Mouse (Mus musculus): ENCODE measurements around the gene Sall1. TPM values are rescaled to one million over a fixed set of nuclear protein-coding genes. Genes with fewer than 3 reads are reported as not detected.

The Sall1 gene
- polyA plus RNA-seq, 1 experiment: not detected

GRCm38 (mm10) chr8:89046639-89047348 is 2.8 kb upstream of the Sall1 start:
- H3K27me3 ChIP-seq (replicated peaks): peaks cover 72% of the 10 kb centered on the region
- H3K9me3 ChIP-seq: no peaks in the 10 kb centered on the region
- H3K4me1 ChIP-seq: peaks cover 7% of the 10 kb centered on the region
- H3K4me3 ChIP-seq (replicated peaks): no peak overlapping the region
- H3K36me3 ChIP-seq (replicated peaks; ENCODE audit: low read length): no peaks in the 10 kb centered on the region
- TF ChIP-seq FLI1 (IDR thresholded peaks at IDR 0.05; ENCODE audit: low read length) (no peak), GATA1 (IDR thresholded peaks at IDR 0.05; ENCODE audit: borderline replicate concordance, low read length) (no peak)

- peaks cover 7% of the 10 kb centered on the region for H3K4me1 ChIP-seq
- TF ChIP-seq GATA1 (IDR thresholded peaks at IDR 0.05; ENCODE audit: borderline replicate concordance, low read length) (no peak), FLI1 (IDR thresholded peaks at IDR 0.05; ENCODE audit: low read length) (no peak)
- H3K4me3 ChIP-seq (replicated peaks): no peak overlapping the region
- H3K36me3 ChIP-seq (replicated peaks; ENCODE audit: low read length): no peaks in the 10 kb centered on the region
- H3K27me3 ChIP-seq (replicated peaks): peaks cover 78% of the 10 kb centered on the region
- no peaks in the 10 kb centered on the region for H3K9me3 ChIP-seq
Measured at GRCm38 (mm10) chr8:89046226-89046625, 2.3 kb upstream of the Sall1 start.

GRCm38 (mm10) chr8:89045726-89046125 is 1.8 kb upstream of the Sall1 start:
- H3K9me3 ChIP-seq: no peaks in the 10 kb centered on the region; the same call in 1 of the 2 replicates
- H3K4me3 ChIP-seq (replicated peaks): no peak overlapping the region
- H3K36me3 ChIP-seq (replicated peaks; ENCODE audit: low read length): no peaks in the 10 kb centered on the region
- H3K4me1 ChIP-seq: peaks cover 11% of the 10 kb centered on the region
- H3K27me3 ChIP-seq (replicated peaks): peaks cover 83% of the 10 kb centered on the region
- TF ChIP-seq FLI1 (IDR thresholded peaks at IDR 0.05; ENCODE audit: low read length): no peak
- no peak for TF ChIP-seq GATA1 (IDR thresholded peaks at IDR 0.05; ENCODE audit: borderline replicate concordance, low read length)

GRCm38 (mm10) chr8:89045218-89045601 is 1.2 kb upstream of the Sall1 start:
- Histone ChIP-seq H3K4me3 (replicated peaks) (no peak overlapping the region), H3K4me1 (peaks cover 11% of the 10 kb centered on the region), H3K9me3 (no peaks in the 10 kb centered on the region; the same call in 1 of the 2 replicates), H3K27me3 (replicated peaks) (peaks cover 86% of the 10 kb centered on the region), H3K36me3 (replicated peaks; ENCODE audit: low read length) (no peaks in the 10 kb centered on the region)
- TF ChIP-seq GATA1 (IDR thresholded peaks at IDR 0.05; ENCODE audit: borderline replicate concordance, low read length) (no peak), FLI1 (IDR thresholded peaks at IDR 0.05; ENCODE audit: low read length) (no peak)

GRCm38 (mm10) chr8:89044511-89045217 is 702 bp upstream of the Sall1 start:
- H3K4me3 ChIP-seq (replicated peaks): no peak overlapping the region
- H3K27me3 ChIP-seq (replicated peaks): peaks cover 89% of the 10 kb centered on the region

GRCm38 (mm10) chr8:89043371-89043841 is 556 bp downstream of the Sall1 start:
- no peak for TF ChIP-seq GATA1 (IDR thresholded peaks at IDR 0.05; ENCODE audit: borderline replicate concordance, low read length)
- TF ChIP-seq FLI1 (IDR thresholded peaks at IDR 0.05; ENCODE audit: low read length): no peak
- no peaks in the 10 kb centered on the region; the same call in 1 of the 2 replicates for H3K9me3 ChIP-seq
- peaks cover 11% of the 10 kb centered on the region for H3K4me1 ChIP-seq
- peaks cover 89% of the 10 kb centered on the region for H3K27me3 ChIP-seq (replicated peaks)
- no peaks in the 10 kb centered on the region for H3K36me3 ChIP-seq (replicated peaks; ENCODE audit: low read length)
- peak overlapping the region; percentile 53 for H3K4me3 ChIP-seq (replicated peaks)

More at GRCm38 (mm10) chr8:89044511-89045217, 702 bp upstream of the Sall1 start:
- H3K4me1 ChIP-seq: peaks cover 11% of the 10 kb centered on the region
- no peaks in the 10 kb centered on the region; the same call in 1 of the 2 replicates for H3K9me3 ChIP-seq
- no peaks in the 10 kb centered on the region for H3K36me3 ChIP-seq (replicated peaks; ENCODE audit: low read length)
- TF ChIP-seq GATA1 (IDR thresholded peaks at IDR 0.05; ENCODE audit: borderline replicate concordance, low read length) (no peak), FLI1 (IDR thresholded peaks at IDR 0.05; ENCODE audit: low read length) (no peak)

GRCm38 (mm10) chr8:89042560-89043370 is 1.2 kb downstream of the Sall1 start:
- peaks cover 88% of the 10 kb centered on the region for H3K27me3 ChIP-seq (replicated peaks)

GRCm38 (mm10) chr8:89042118-89042460 is 1.9 kb downstream of the Sall1 start:
- Histone ChIP-seq H3K9me3 (no peaks in the 10 kb centered on the region; the same call in 1 of the 2 replicates), H3K27me3 (replicated peaks) (peaks cover 86% of the 10 kb centered on the region), H3K4me1 (peaks cover 11% of the 10 kb centered on the region), H3K36me3 (replicated peaks; ENCODE audit: low read length) (no peaks in the 10 kb centered on the region), H3K4me3 (replicated peaks) (peak overlapping the region; percentile 38)
- TF ChIP-seq GATA1 (IDR thresholded peaks at IDR 0.05; ENCODE audit: borderline replicate concordance, low read length): no peak
- no peak for TF ChIP-seq FLI1 (IDR thresholded peaks at IDR 0.05; ENCODE audit: low read length)

More at GRCm38 (mm10) chr8:89042560-89043370, 1.2 kb downstream of the Sall1 start:
- Histone ChIP-seq H3K36me3 (replicated peaks; ENCODE audit: low read length) (no peaks in the 10 kb centered on the region), H3K9me3 (no peaks in the 10 kb centered on the region; the same call in 1 of the 2 replicates), H3K4me3 (replicated peaks) (no peak overlapping the region), H3K4me1 (peaks cover 11% of the 10 kb centered on the region)
- no peak for TF ChIP-seq FLI1 (IDR thresholded peaks at IDR 0.05; ENCODE audit: low read length)
- TF ChIP-seq GATA1 (IDR thresholded peaks at IDR 0.05; ENCODE audit: borderline replicate concordance, low read length): no peak

- no peak overlapping the region for H3K4me3 ChIP-seq (replicated peaks)
- H3K4me1 ChIP-seq: peaks cover 11% of the 10 kb centered on the region
- H3K36me3 ChIP-seq (replicated peaks; ENCODE audit: low read length): no peaks in the 10 kb centered on the region
- no peaks in the 10 kb centered on the region; the same call in 1 of the 2 replicates for H3K9me3 ChIP-seq
- TF ChIP-seq FLI1 (IDR thresholded peaks at IDR 0.05; ENCODE audit: low read length) (no peak), GATA1 (IDR thresholded peaks at IDR 0.05; ENCODE audit: borderline replicate concordance, low read length) (no peak)
- peaks cover 81% of the 10 kb centered on the region for H3K27me3 ChIP-seq (replicated peaks)
Measured at GRCm38 (mm10) chr8:89041421-89042117, 2.4 kb downstream of the Sall1 start.
